Mouse (Mus musculus): ENCODE data around the gene Gpi1.

DNA sequence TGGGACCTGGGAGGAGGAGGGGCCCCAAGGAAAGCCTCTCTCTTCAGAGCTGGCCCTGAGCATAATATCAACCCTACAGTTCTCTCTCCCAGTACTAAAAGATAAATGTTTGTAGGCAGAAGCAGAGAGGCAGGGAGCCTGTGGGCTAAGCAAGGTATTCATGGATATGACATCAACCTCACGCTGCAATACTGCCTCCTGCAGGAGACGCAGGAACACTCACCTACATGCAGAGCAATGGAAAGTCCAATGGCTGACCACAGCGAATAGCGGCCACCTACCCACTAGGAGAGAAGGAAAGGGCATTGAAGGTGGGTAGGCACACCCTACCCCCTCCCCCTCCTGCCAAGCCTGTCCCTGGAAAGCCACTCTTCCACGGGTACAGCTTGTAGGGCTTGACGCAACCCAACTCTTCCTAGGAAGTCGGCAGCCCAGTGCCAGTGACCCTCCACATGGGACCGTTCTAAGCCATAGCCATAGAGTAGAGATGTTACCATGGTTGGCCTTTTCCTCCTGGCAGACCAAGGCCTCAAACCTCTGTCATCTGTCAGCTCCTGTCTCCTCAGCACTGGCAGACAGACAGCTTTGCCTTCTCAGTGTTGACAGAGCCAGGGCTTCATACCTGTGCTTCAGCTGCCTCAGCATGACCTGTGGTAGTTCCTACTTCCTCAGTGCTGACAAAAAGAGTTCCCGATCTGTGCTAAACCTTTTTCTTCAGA lies 21.9 kb downstream of the Gpi1 start:
- TF ChIP-seq USF1 (IDR thresholded peaks at IDR 0.05; ENCODE audit: low read depth, low read length) (no peak), CTCF (conservative IDR thresholded peaks at IDR 0.05 in 1 of 2, IDR thresholded peaks at IDR 0.05 in 1 of 2; ENCODE audit: low read depth in 2 of 2, low read length in 2 of 2) (peak; percentile 15 to 32; a peak in 2 of 4 replicates), MEF2A (IDR thresholded peaks at IDR 0.05; ENCODE audit: borderline replicate concordance, low read depth, low read length) (no peak), E2F4 (IDR thresholded peaks at IDR 0.05; ENCODE audit: insufficient replicate concordance, low read depth, low read length) (no peak), NELFE (IDR thresholded peaks at IDR 0.05; ENCODE audit: low read depth, low read length) (no peak), MAZ (IDR thresholded peaks at IDR 0.05; ENCODE audit: low read depth, low read length) (no peak), TBP (conservative IDR thresholded peaks at IDR 0.05; ENCODE audit: low read depth, low read length) (no peak), EP300 (IDR thresholded peaks at IDR 0.05; ENCODE audit: low read length) (no peak), POLR2A (IDR thresholded peaks at IDR 0.05; ENCODE audit: low read depth, low read length) (0 out of 2 replicates have a peak, but pooled peaks have one; percentile 7)
